Mouse (Mus musculus): ENCODE results near the gene Mmrn1. TPM values are rescaled to one million over a fixed set of nuclear protein-coding genes. Genes with fewer than 3 reads are reported as not detected.
A peak's percentile ranks its signal among the peaks of the same experiment; 100 is the strongest.

Gene Mmrn1
- polyA plus RNA-seq, 1 experiment, result not detected

GRCm38 (mm10) chr6:60979039-60979438, 54.3 kb downstream of the Mmrn1 start:
- no peaks in the 10 kb centered on the region for H3K9me3 ChIP-seq (replicated peaks; ENCODE audit: control insufficient read depth, insufficient read depth, low read length, poor library complexity, severe bottlenecking)
- H3K27me3 ChIP-seq (ENCODE audit: control insufficient read depth, insufficient read depth, low read length, poor library complexity, severe bottlenecking), result no peaks in the 10 kb centered on the region
- H3K4me1 ChIP-seq (ENCODE audit: control insufficient read depth, insufficient read depth, low read length), result no peaks in the 10 kb centered on the region
- no peak overlapping the region for H3K9ac ChIP-seq (ENCODE audit: low read depth, poor library complexity, severe bottlenecking)
- no peak for TF ChIP-seq EP300 (IDR thresholded peaks at IDR 0.05; ENCODE audit: insufficient read depth, low read depth, low read length)
- no peak overlapping the region for H3K27ac ChIP-seq (ENCODE audit: insufficient read depth, low read length)
- H3K4me3 ChIP-seq (ENCODE audit: low read depth, low read length), result no peak overlapping the region
- H3K36me3 ChIP-seq (ENCODE audit: control insufficient read depth, insufficient read depth, low read length, poor library complexity, severe bottlenecking), result no peaks in the 10 kb centered on the region

GRCm38 (mm10) chr6:60984360-60984759, 59.6 kb downstream of the Mmrn1 start:
- no peaks in the 10 kb centered on the region for H3K36me3 ChIP-seq (ENCODE audit: control insufficient read depth, insufficient read depth, low read length, poor library complexity, severe bottlenecking)
- no peaks in the 10 kb centered on the region for H3K27me3 ChIP-seq (ENCODE audit: control insufficient read depth, insufficient read depth, low read length, poor library complexity, severe bottlenecking)
- no peaks in the 10 kb centered on the region for H3K9me3 ChIP-seq (replicated peaks; ENCODE audit: control insufficient read depth, insufficient read depth, low read length, poor library complexity, severe bottlenecking)
- H3K4me1 ChIP-seq (ENCODE audit: control insufficient read depth, insufficient read depth, low read length), result no peaks in the 10 kb centered on the region
- H3K9ac ChIP-seq (ENCODE audit: low read depth, poor library complexity, severe bottlenecking), result no peak overlapping the region
- no peak overlapping the region for H3K4me3 ChIP-seq (ENCODE audit: low read depth, low read length)
- TF ChIP-seq CTCF (IDR thresholded peaks at IDR 0.05; ENCODE audit: low read depth, low read length) (no peak), EP300 (IDR thresholded peaks at IDR 0.05; ENCODE audit: insufficient read depth, low read depth, low read length) (no peak), POLR2A (IDR thresholded peaks at IDR 0.05; ENCODE audit: insufficient read depth, low read length) (no peak)
- no peak overlapping the region for H3K27ac ChIP-seq (ENCODE audit: insufficient read depth, low read length)

- H3K27me3 ChIP-seq (ENCODE audit: control insufficient read depth, insufficient read depth, low read length, poor library complexity, severe bottlenecking), result no peaks in the 10 kb centered on the region
- no peaks in the 10 kb centered on the region for H3K4me1 ChIP-seq (ENCODE audit: control insufficient read depth, insufficient read depth, low read length)
- no peak overlapping the region for H3K4me3 ChIP-seq (ENCODE audit: low read depth, low read length)
- H3K9ac ChIP-seq (ENCODE audit: low read depth, poor library complexity, severe bottlenecking), result no peak overlapping the region
- H3K9me3 ChIP-seq (replicated peaks; ENCODE audit: control insufficient read depth, insufficient read depth, low read length, poor library complexity, severe bottlenecking), result no peaks in the 10 kb centered on the region
- TF ChIP-seq CTCF (IDR thresholded peaks at IDR 0.05; ENCODE audit: low read depth, low read length) (no peak), EP300 (IDR thresholded peaks at IDR 0.05; ENCODE audit: insufficient read depth, low read depth, low read length) (no peak), POLR2A (IDR thresholded peaks at IDR 0.05; ENCODE audit: insufficient read depth, low read length) (no peak)
- no peaks in the 10 kb centered on the region for H3K36me3 ChIP-seq (ENCODE audit: control insufficient read depth, insufficient read depth, low read length, poor library complexity, severe bottlenecking)
- H3K27ac ChIP-seq (ENCODE audit: insufficient read depth, low read length), result no peak overlapping the region
Measured at GRCm38 (mm10) chr6:60985919-60986318, 61.1 kb downstream of the Mmrn1 start.

- Histone ChIP-seq H3K4me3 (ENCODE audit: low read depth, low read length) (no peak overlapping the region), H3K27ac (ENCODE audit: insufficient read depth, low read length) (no peak overlapping the region), H3K9me3 (replicated peaks; ENCODE audit: control insufficient read depth, insufficient read depth, low read length, poor library complexity, severe bottlenecking) (no peaks in the 10 kb centered on the region), H3K4me1 (ENCODE audit: control insufficient read depth, insufficient read depth, low read length) (no peaks in the 10 kb centered on the region), H3K9ac (ENCODE audit: low read depth, poor library complexity, severe bottlenecking) (no peak overlapping the region), H3K27me3 (ENCODE audit: control insufficient read depth, insufficient read depth, low read length, poor library complexity, severe bottlenecking) (no peaks in the 10 kb centered on the region), H3K36me3 (ENCODE audit: control insufficient read depth, insufficient read depth, low read length, poor library complexity, severe bottlenecking) (no peaks in the 10 kb centered on the region)
- TF ChIP-seq POLR2A (IDR thresholded peaks at IDR 0.05; ENCODE audit: insufficient read depth, low read length), result no peak
- no peak for TF ChIP-seq CTCF (IDR thresholded peaks at IDR 0.05; ENCODE audit: low read depth, low read length)
- TF ChIP-seq EP300 (IDR thresholded peaks at IDR 0.05; ENCODE audit: insufficient read depth, low read depth, low read length), result no peak
Measured at GRCm38 (mm10) chr6:60986914-60987313, 62.1 kb downstream of the Mmrn1 start.

- Histone ChIP-seq H3K36me3 (ENCODE audit: control insufficient read depth, insufficient read depth, low read length, poor library complexity, severe bottlenecking) (no peaks in the 10 kb centered on the region), H3K27me3 (ENCODE audit: control insufficient read depth, insufficient read depth, low read length, poor library complexity, severe bottlenecking) (no peaks in the 10 kb centered on the region), H3K9ac (ENCODE audit: low read depth, poor library complexity, severe bottlenecking) (no peak overlapping the region), H3K9me3 (replicated peaks; ENCODE audit: control insufficient read depth, insufficient read depth, low read length, poor library complexity, severe bottlenecking) (no peaks in the 10 kb centered on the region), H3K4me3 (ENCODE audit: low read depth, low read length) (no peak overlapping the region), H3K4me1 (ENCODE audit: control insufficient read depth, insufficient read depth, low read length) (no peaks in the 10 kb centered on the region), H3K27ac (ENCODE audit: insufficient read depth, low read length) (no peak overlapping the region)
- no peak for TF ChIP-seq CTCF (IDR thresholded peaks at IDR 0.05; ENCODE audit: low read depth, low read length)
Measured at GRCm38 (mm10) chr6:60987804-60988203, 63.0 kb downstream of the Mmrn1 start.

- TF ChIP-seq CTCF (IDR thresholded peaks at IDR 0.05; ENCODE audit: low read depth, low read length) (no peak), POLR2A (IDR thresholded peaks at IDR 0.05; ENCODE audit: insufficient read depth, low read length) (no peak), EP300 (IDR thresholded peaks at IDR 0.05; ENCODE audit: insufficient read depth, low read depth, low read length) (0 out of 2 replicates have a peak, but pooled peaks have one; percentile 37)
Measured at GRCm38 (mm10) chr6:60992366-60992765, 67.6 kb downstream of the Mmrn1 start.

More at GRCm38 (mm10) chr6:60992366-60992765, 67.6 kb downstream of the Mmrn1 start:
- Histone ChIP-seq H3K9ac (ENCODE audit: low read depth, poor library complexity, severe bottlenecking) (no peak overlapping the region), H3K36me3 (ENCODE audit: control insufficient read depth, insufficient read depth, low read length, poor library complexity, severe bottlenecking) (no peaks in the 10 kb centered on the region), H3K4me1 (ENCODE audit: control insufficient read depth, insufficient read depth, low read length) (peaks cover 7% of the 10 kb centered on the region), H3K9me3 (replicated peaks; ENCODE audit: control insufficient read depth, insufficient read depth, low read length, poor library complexity, severe bottlenecking) (no peaks in the 10 kb centered on the region), H3K27me3 (ENCODE audit: control insufficient read depth, insufficient read depth, low read length, poor library complexity, severe bottlenecking) (no peaks in the 10 kb centered on the region), H3K27ac (ENCODE audit: insufficient read depth, low read length) (peak overlapping the region; percentile 95), H3K4me3 (ENCODE audit: low read depth, low read length) (no peak overlapping the region)
